Mouse (Mus musculus): ENCODE measurements around the gene B3gnt7.

GRCm38 (mm10) chr1:86349201-86349600 is 46.6 kb downstream of the B3gnt7 start:
- no peak for TF ChIP-seq CTCF (IDR thresholded peaks at IDR 0.05; ENCODE audit: low read depth)
- TF ChIP-seq EP300 (IDR thresholded peaks at IDR 0.05; ENCODE audit: low read depth): no peak

All from liver, embryonic 14.5 days (tissue).